Mouse (Mus musculus) common myeloid progenitor, adult 5-6 weeks (primary cell): ENCODE data around the gene Slc22a16. TPM values are rescaled to one million over a fixed set of nuclear protein-coding genes. Genes with fewer than 3 reads are reported as not detected.

Source experiments
- ATAC-seq: replicated peaks from 2 replicates; pipeline ENCODE4 v1.8.0; 2016; ENCODE audit warnings: low read depth, mild to moderate bottlenecking, moderate TSS enrichment, inconsistent platforms; ENCODE audit not compliant: poor library complexity, severe bottlenecking
- total RNA-seq: library from RNA; stranded (forward); fragments of 200-1000, 187-1606 nt; gene quantifications from 2 replicates; pipeline ENCODE4 v1.2.3, GENCODE M21; 2017

The Slc22a16 gene
- total RNA-seq, 1 experiment from 2014 or later: not detected

DNA sequence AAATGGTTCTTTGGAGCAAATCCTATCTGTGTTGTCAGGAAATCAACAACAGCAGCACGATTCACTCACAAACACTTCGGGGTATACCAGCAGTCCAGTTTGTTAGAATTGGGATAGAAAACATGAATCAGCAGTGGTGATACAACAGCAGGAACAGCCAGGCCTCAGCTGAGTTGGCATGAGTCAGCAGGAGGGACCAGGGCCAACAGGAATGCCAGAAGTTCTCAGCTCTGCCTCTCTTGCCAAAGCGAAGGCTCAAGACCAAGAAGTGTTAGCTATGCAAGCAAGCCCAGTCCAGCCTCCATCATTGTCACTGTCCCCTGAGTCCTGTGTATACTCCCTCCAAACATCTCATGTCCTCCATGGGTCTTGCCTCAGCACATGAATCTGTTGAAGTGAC, 27.0 kb downstream of the Slc22a16 start:
- ATAC-seq: no peak

- ATAC-seq: no peak
These were observed 34.7 kb downstream of the Slc22a16 start for GRCm38 (mm10) chr10:40604706-40605394.

DNA sequence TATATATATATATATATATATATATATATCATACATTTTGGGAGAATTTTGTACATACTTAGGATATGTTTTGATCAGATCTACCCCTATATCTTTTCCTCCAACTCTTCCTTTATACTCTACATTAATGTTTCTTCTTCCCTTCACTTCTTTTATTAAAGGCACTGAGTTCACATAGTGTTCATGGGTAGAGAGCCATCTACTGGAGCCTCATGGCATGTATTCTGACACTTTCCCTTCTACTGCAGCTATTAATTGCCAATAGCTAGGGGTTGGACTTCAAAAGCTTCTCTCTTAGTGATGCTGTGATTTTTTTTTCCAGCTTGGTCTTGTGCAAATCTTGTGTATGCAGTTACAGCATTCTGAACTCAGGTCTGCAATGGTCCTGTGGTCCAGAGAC, 47.8 kb downstream of the Slc22a16 start:
- ATAC-seq: 0 out of 2 replicates have a peak, but pooled peaks have one; percentile 32

DNA sequence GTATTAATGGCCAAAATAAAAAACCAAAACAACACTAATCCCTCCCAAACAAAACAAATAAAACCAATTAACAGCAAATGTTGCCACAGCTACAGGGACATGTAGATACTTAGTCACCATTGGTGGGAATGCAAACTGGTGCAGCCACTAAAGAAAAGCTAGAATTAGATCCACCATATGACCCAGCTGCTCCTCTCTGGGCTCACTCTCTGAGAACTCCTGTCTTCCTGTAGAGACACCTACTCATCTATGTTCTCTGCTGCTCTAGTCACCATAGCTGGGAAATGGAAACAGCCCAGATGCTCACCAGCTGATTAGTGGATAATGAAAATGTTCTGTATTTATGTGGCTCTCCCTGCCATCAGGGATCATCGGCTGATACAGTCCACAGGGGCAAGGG, 49.6 kb downstream of the Slc22a16 start:
- ATAC-seq: no peak

DNA sequence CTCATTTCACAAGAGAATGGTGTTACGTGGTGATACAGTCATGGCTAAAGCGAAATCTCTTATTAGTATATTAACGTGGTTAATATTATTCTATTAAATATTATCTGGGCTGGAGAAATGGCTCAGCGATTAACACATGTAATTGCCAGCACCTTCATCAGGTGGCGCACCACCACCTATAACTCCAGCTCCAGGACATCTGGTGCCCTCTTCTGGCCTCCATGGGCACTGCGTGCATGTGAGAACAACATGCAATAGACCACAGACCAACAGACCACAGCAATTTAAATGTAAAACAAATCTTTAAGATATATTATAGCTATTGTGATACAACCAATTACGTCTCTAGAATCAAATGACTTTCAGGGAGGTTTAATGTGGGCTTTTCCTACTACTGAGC, 59.0 kb downstream of the Slc22a16 start:
- peak; percentile 62; the same call in 1 of the 2 replicates for ATAC-seq

- ATAC-seq: no peak
These were observed 59.6 kb downstream of the Slc22a16 start, which contains the start of gene Ddo for GRCm38 (mm10) chr10:40629656-40630311. Gene Ddo (plus strand): TSS chr10:40630011.

GRCm38 (mm10) chr10:40630457-40630856, 60.3 kb downstream of the Slc22a16 start:
- no peak for ATAC-seq

- ATAC-seq: no peak
These were observed 60.8 kb downstream of the Slc22a16 start for GRCm38 (mm10) chr10:40630961-40631360.

- ATAC-seq: no peak
These were observed 62.0 kb downstream of the Slc22a16 start for GRCm38 (mm10) chr10:40632087-40632486.

DNA sequence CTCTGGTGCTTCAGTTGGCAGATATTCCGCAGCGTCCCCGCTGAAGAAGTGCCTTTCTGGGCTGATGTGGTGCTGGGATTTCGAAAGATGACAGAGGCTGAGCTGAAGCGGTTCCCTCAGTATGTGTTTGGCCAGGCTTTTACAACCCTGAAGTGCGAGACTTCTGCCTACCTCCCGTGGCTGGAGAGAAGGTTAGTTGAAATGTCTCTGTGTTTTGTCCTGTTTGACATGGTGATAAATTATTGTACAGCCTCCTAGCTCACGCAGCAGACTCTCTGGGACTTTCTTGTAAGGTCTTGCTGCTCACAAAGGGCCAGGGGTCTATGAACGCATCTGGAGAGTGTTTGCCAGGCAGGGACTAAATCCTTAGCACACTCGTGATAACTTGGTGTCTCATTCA, 67.2 kb downstream of the Slc22a16 start:
- ATAC-seq: no peak

DNA sequence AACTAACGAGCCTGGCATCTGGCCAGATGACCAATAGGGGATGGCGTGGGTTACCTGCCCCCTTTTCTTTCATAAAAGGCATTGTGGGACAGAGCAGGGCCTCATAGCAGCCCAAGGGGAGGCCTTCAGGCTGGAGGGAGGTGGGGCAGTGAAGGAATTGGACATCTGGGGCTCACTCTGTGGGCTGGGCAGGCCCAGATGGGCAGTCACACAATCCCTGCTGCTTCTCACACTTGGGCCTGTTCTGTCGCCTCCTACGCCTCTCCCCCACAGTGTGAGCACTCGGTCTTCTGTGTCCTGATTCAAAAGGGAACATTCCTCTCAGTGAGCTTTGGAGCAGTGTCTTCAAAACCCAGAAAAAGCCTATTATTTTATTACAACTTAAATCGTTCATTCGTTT, 68.1 kb downstream of the Slc22a16 start:
- no peak for ATAC-seq

DNA sequence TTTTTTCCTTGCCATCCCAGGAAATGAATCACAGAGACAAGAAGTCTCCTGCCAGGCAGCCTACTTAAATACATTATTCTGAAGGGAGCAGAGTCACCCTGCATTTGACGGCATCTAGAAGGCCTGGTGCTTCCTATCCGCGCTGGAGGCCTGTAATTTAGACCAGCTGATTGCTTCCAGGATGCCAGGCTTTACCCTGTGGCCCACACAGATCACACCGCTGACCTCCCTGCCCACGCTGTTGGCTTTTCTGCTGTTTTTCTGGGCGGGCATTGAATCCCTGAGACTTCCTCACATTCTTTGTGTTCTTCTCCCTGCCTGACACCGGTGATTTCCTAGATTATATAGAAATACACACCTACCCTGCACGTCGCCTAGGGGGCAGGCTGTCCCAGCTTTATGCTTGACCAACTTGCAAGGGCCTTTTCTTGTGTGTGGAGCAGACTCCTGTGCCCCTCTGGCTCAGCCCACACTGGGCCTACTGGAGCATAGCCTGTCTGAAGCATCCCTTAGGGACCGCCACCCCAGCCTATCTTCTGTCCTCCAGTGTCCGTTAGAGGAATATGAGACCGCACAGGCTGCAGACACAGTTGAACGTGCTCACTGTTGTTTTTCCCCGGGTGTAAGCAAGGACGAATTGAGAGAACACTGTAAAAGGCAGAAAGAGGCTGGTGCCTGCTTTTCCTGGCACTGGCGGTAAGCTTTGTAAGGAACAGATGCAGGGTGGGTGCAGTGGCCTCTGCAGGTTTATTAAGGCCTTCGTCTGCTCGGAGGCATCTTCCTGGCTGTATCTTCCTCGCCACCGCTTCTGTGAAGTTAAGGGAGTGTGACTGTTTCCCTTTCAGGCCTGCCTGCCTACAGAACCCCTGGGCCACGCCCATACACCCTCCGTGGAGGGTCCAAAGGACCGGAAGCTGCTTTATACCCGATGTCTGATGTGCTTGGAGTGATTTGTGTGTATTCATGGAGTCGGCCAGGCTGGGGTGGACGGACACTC, 69.0 kb downstream of the Slc22a16 start:
- ATAC-seq: no peak

- no peak for ATAC-seq
These were observed 70.3 kb downstream of the Slc22a16 start for GRCm38 (mm10) chr10:40640406-40640805.

- no peak for ATAC-seq
These were observed 71.8 kb downstream of the Slc22a16 start for GRCm38 (mm10) chr10:40641901-40642300.

- ATAC-seq: no peak
These were observed 73.0 kb downstream of the Slc22a16 start for GRCm38 (mm10) chr10:40643126-40643525.

GRCm38 (mm10) chr10:40644456-40644855, 74.3 kb downstream of the Slc22a16 start:
- no peak for ATAC-seq

DNA sequence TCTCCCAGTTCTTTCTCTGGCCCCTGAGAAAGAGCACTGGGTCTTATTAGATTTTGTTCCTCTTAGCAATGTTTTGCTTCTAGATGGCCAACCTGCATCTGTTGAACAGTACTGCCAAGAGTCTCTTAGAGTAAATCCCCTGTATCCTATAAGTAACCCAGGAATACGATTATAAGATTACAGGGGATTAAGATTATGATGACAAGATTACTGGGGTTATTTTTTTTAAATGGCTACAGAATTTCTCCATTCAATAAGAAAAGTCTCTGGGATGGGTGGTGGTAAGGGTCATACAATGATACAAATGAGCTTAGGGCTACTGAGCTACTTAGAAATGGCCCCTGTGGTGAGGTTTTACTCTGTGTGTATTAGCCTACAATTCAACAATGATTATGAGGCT, 75.2 kb downstream of the Slc22a16 start:
- ATAC-seq: no peak

DNA sequence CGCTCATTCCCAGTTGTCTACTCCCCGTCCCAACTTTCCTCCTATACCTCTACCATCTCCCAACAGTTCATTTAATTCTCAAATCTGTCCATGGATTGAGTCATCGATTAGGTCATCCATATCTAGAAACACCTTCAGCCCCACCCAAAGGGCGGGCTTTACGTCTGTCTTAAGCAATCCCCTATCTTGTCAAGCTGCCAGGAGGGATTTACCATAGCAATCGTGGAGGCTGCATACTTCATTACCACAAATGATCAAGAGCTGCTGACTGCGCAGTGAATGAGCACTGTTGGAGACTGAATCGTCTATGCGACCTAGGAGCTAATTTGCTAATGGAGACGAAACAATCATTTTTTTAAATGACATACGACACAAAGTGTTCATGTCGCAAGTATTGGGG, 78.6 kb downstream of the Slc22a16 start:
- no peak for ATAC-seq

DNA sequence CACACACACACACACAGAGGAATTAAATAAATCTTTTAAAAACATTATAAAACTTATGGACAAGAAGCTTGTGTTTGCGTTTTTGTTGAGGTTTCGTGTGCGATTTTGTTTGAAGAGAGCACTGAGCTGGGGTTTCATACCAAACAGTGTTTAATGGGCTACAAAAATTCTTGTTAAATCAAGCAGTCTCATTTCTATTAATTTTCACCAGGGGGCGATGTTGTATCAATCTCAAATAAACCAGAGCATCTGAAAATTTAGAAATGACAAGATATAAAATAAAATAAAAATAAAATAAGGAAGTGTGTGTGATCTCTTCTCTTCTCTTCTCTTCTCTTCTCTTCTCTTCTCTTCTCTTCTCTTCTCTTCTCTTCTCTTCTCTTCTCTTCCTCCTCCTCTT, 79.5 kb downstream of the Slc22a16 start:
- no peak for ATAC-seq

- ATAC-seq: no peak
These were observed 81.5 kb downstream of the Slc22a16 start for GRCm38 (mm10) chr10:40651676-40652075.
